7 mouse cellular contexts compared by ENCODE assay signal in genomic region chr2:168955850-168956346, GRCm38 (mm10). TPM values are rescaled to one million over a fixed set of nuclear protein-coding genes. Genes with fewer than 3 reads are reported as not detected.
DNase-seq lines count a peak whose midpoint lies in the region; ATAC-seq lines count a peak whose summit lies in the region.

No protein-coding gene starts in this region.

- H3K9me3 ChIP-seq in heart, embryonic 15.5 days (replicated peaks), result no peaks in the 10 kb centered on the region
- H3K9me3 ChIP-seq in liver, embryonic 13.5 days (replicated peaks), result no peaks in the 10 kb centered on the region
- no peaks in the 10 kb centered on the region for H3K9me3 ChIP-seq in stomach, embryonic 15.5 days

- peak overlapping the region; percentile 95 for H3K27ac ChIP-seq in heart, embryonic 15.5 days
- H3K27ac ChIP-seq in liver, embryonic 13.5 days, result peak overlapping the region; percentile 73
- H3K27ac ChIP-seq in stomach, embryonic 15.5 days, result peak overlapping the region; percentile 89

- peaks cover 6% of the 10 kb centered on the region; the same call in 1 of the 2 replicates for H3K36me3 ChIP-seq in heart, embryonic 15.5 days
- peaks cover 14% of the 10 kb centered on the region for H3K36me3 ChIP-seq in liver, embryonic 13.5 days
- H3K36me3 ChIP-seq in stomach, embryonic 15.5 days, result no peaks in the 10 kb centered on the region

- peak overlapping the region; percentile 97; the same call in 1 of the 2 replicates for H3K9ac ChIP-seq in heart, embryonic 15.5 days
- peak overlapping the region; percentile 88; the same call in 1 of the 2 replicates for H3K9ac ChIP-seq in liver, embryonic 13.5 days
- H3K9ac ChIP-seq in stomach, embryonic 15.5 days, result no peak overlapping the region

- peak; percentile 10 to 12 for DNase-seq in lung, adult 18-20 months
- no peak for DNase-seq in lung, postnatal 14 days
- peak; percentile 20 for DNase-seq in c-Kit-positive CD71-negative TER-119-negative erythroid progenitor cells, embryonic 14.5 days (ENCODE audit: low read depth)
- peak; percentile 58 for DNase-seq in liver, embryonic 13.5 days
- DNase-seq in spleen, postnatal 10 days (ENCODE audit: low spot score in 2 of 2), result no peak

- 0 out of 2 replicates have a peak, but pooled peaks have one; percentile 3 for ATAC-seq in heart, embryonic 15.5 days (replicated peaks; ENCODE audit: insufficient number of reproducible peaks, insufficient read depth, low FRiP score, low read depth)
- ATAC-seq in liver, embryonic 13.5 days (ENCODE audit: low read depth), result peak; percentile 35
- 0 out of 2 replicates have a peak, but pooled peaks have one; percentile 1 for ATAC-seq in stomach, embryonic 15.5 days (ENCODE audit: insufficient read depth, low FRiP score, low read depth)

- peaks cover 19% of the 10 kb centered on the region for H3K4me1 ChIP-seq in heart, embryonic 15.5 days (replicated peaks)
- H3K4me1 ChIP-seq in liver, embryonic 13.5 days (replicated peaks), result peaks cover 22% of the 10 kb centered on the region
- peaks cover 11% of the 10 kb centered on the region; the same call in 1 of the 2 replicates for H3K4me1 ChIP-seq in stomach, embryonic 15.5 days

- 41% methylated on average over 10 of the region's 10 CpGs for WGBS in heart, embryonic 15.5 days
- WGBS in liver, embryonic 13.5 days (ENCODE audit: insufficient replicate concordance), result 35% methylated on average over 10 of the region's 10 CpGs
- 48% methylated on average over 10 of the region's 10 CpGs for WGBS in stomach, embryonic 15.5 days

- peak overlapping the region; percentile 93 for H3K4me2 ChIP-seq in heart, embryonic 15.5 days
- H3K4me2 ChIP-seq in liver, embryonic 13.5 days, result peak overlapping the region; percentile 91
- peak overlapping the region; percentile 78 for H3K4me2 ChIP-seq in stomach, embryonic 15.5 days

- peak overlapping the region; percentile 96 for H3K4me3 ChIP-seq in heart, embryonic 15.5 days
- peak overlapping the region; percentile 86 for H3K4me3 ChIP-seq in liver, embryonic 13.5 days (replicated peaks)
- peak overlapping the region; percentile 87 for H3K4me3 ChIP-seq in stomach, embryonic 15.5 days (replicated peaks)

- no peaks in the 10 kb centered on the region for H3K27me3 ChIP-seq in heart, embryonic 15.5 days
- H3K27me3 ChIP-seq in liver, embryonic 13.5 days, result no peaks in the 10 kb centered on the region
- H3K27me3 ChIP-seq in stomach, embryonic 15.5 days (replicated peaks), result no peaks in the 10 kb centered on the region

RNA-seq across cellular contexts. Expression of gene Zfp64, which starts 0.5 kb away (rescaled TPM):
- polyA plus RNA-seq in heart, embryonic 15.5 days (2015; fragmentation: Nextera tagmentation; extraction: Ambion mirVana), result 13.2 and 17.5 TPM in 2 replicates
- 12.0 and 13.7 TPM in 2 replicates for polyA plus RNA-seq in liver, embryonic 13.5 days (2015; fragmentation: Nextera tagmentation; extraction: Ambion mirVana)
- polyA plus RNA-seq in stomach, embryonic 15.5 days (2015; fragmentation: Nextera tagmentation; extraction: Ambion mirVana), result 31.9 and 33.6 TPM in 2 replicates

Comparison
In these comparisons a context has a peak if more than half of its experiments do, and no peak if none do; other contexts are left out.
1. DNase-seq: peak in lung, adult 18-20 months (2 of 2), c-Kit-positive CD71-negative TER-119-negative erythroid progenitor cells, embryonic 14.5 days (single experiment) and liver, embryonic 13.5 days (single experiment); none in lung, postnatal 14 days (single experiment) and spleen, postnatal 10 days (0 of 2).
2. Peak in every context shown above with its lines, with median percentiles within 50 percentile points of each other: ATAC-seq, H3K27ac ChIP-seq, H3K4me2 ChIP-seq and H3K4me3 ChIP-seq.